Mouse (Mus musculus): ENCODE measurements around the gene Gfy.

DNA sequence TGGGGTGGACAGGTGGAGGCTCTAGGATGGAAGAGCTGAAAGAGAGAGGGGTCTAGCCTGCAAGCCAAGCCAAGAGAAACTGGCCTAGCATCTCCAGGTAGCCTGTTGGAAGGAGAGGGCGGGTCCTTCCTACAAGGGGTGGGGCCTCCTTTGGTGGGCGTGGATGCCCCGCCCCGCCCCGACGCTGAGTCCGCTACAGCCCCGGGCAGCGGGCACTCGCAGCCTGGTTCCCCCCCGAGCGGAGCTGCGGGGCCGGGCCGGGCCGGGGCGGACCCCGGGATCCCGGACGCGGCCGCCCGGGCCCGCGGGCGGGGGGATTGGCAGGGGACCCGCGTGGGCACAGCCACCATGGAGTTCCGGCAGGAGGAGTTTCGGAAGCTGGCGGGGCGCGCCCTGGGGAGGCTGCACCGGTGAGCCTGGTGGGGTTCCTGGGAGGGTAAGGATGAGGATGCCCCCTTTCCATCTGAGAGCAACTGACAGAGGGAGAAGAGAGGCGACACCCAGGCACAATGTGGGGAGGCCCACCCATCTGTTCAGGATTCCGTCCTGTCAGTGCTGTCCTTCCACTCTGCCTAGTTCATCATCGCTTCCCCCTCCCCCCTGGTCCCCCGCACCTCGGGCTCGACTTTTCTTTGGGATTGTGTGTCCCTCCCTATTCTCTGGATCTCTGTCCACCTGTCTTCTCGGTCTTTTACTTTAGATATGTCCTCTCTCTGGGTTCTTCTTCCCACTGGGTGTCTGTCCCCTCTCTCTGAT, 15.5 kb downstream of the Gfy start, which contains the start of gene Slc17a7:
- no peak for TF ChIP-seq CTCF (conservative IDR thresholded peaks at IDR 0.05; ENCODE audit: insufficient read depth, insufficient read length, low read depth, low read length)
- TF ChIP-seq POLR2A (IDR thresholded peaks at IDR 0.05; ENCODE audit: low read depth, low read length) = no peak

All from kidney, adult 2 months (tissue).